ENCODE assay signal across 8 mouse cellular contexts in genomic region chr5:149678990-149679348, GRCm38 (mm10). TPM values are rescaled to one million over a fixed set of nuclear protein-coding genes. Genes with fewer than 3 reads are reported as not detected.
A peak's percentile ranks its signal among the peaks of the same experiment; 100 is the strongest.
DNase-seq lines count a peak whose midpoint lies in the region; ATAC-seq and TF ChIP-seq lines count a peak whose summit lies in the region.

No protein-coding gene starts in this region.

- H3K9ac ChIP-seq in heart, embryonic 14.5 days (ENCODE audit: low read length) = peak overlapping the region; percentile 84
- peak overlapping the region; percentile 72 for H3K9ac ChIP-seq in forebrain, embryonic 15.5 days (replicated peaks)
- H3K9ac ChIP-seq in liver, embryonic 15.5 days = peak overlapping the region; percentile 73

- no peak overlapping the region for H3K27ac ChIP-seq in heart, embryonic 14.5 days (replicated peaks in 1 of 2; ENCODE audit: control insufficient read depth in 1 of 2, insufficient read depth in 1 of 2, low read depth in 2 of 2, low read length in 2 of 2)
- no peak overlapping the region; the same call in 1 of the 2 replicates for H3K27ac ChIP-seq in bone marrow, adult 2 months (ENCODE audit: control insufficient read depth, insufficient read depth, low read depth, low read length, poor library complexity)
- peak overlapping the region; percentile 79; the same call in 1 of the 2 replicates for H3K27ac ChIP-seq in forebrain, embryonic 15.5 days (replicated peaks)
- H3K27ac ChIP-seq in liver, embryonic 15.5 days (replicated peaks) = no peak overlapping the region

- H3K4me3 ChIP-seq in heart, embryonic 14.5 days (ENCODE audit: control insufficient read depth in 1 of 2, insufficient read depth in 1 of 2, low read depth in 1 of 2, low read length in 2 of 2) = peak overlapping the region; percentile 80 to 88
- H3K4me3 ChIP-seq in bone marrow, adult 2 months (replicated peaks; ENCODE audit: control insufficient read depth, low read depth, low read length) = peak overlapping the region; percentile 72
- peak overlapping the region; percentile 88 for H3K4me3 ChIP-seq in forebrain, embryonic 15.5 days
- H3K4me3 ChIP-seq in liver, embryonic 15.5 days (replicated peaks) = peak overlapping the region; percentile 74

- peak overlapping the region; percentile 98 for H3K4me2 ChIP-seq in heart, embryonic 14.5 days (ENCODE audit: low read length)
- peak overlapping the region; percentile 92 for H3K4me2 ChIP-seq in forebrain, embryonic 15.5 days (replicated peaks)
- H3K4me2 ChIP-seq in liver, embryonic 15.5 days = peak overlapping the region; percentile 98

- no peaks in the 10 kb centered on the region for H3K36me3 ChIP-seq in heart, embryonic 14.5 days (ENCODE audit: control insufficient read depth, insufficient read depth, low read length)
- no peaks in the 10 kb centered on the region for H3K36me3 ChIP-seq in forebrain, embryonic 15.5 days
- no peaks in the 10 kb centered on the region for H3K36me3 ChIP-seq in liver, embryonic 15.5 days (replicated peaks)

- peaks cover 3% of the 10 kb centered on the region; the same call in 1 of the 2 replicates for H3K27me3 ChIP-seq in heart, embryonic 14.5 days (ENCODE audit: control insufficient read depth, insufficient read depth, low read length)
- H3K27me3 ChIP-seq in forebrain, embryonic 15.5 days = no peaks in the 10 kb centered on the region
- H3K27me3 ChIP-seq in liver, embryonic 15.5 days = peaks cover 14% of the 10 kb centered on the region; the same call in 1 of the 2 replicates

- WGBS in heart, embryonic 14.5 days = 2% methylated on average over 15 of the region's 15 CpGs
- WGBS in bone marrow, adult 2 months = 9% methylated on average over 15 of the region's 15 CpGs
- WGBS in forebrain, embryonic 15.5 days = 1% methylated on average over 15 of the region's 15 CpGs
- WGBS in liver, embryonic 15.5 days (ENCODE audit: insufficient replicate concordance) = 4% methylated on average over 15 of the region's 15 CpGs

- TF ChIP-seq POLR2A in bone marrow, adult 2 months (IDR thresholded peaks at IDR 0.05; ENCODE audit: borderline replicate concordance, control insufficient read depth, low read depth, low read length) = no peak

- no peak for ATAC-seq in heart, embryonic 14.5 days (ENCODE audit: insufficient number of reproducible peaks, insufficient read depth, low FRiP score, low read depth)
- no peak for ATAC-seq in forebrain, embryonic 15.5 days (replicated peaks)
- no peak for ATAC-seq in liver, embryonic 15.5 days (ENCODE audit: insufficient read depth)

- TF ChIP-seq CTCF in bone marrow, adult 2 months (IDR thresholded peaks at IDR 0.05; ENCODE audit: control insufficient read depth, insufficient read depth, low read length) = no peak

- DNase-seq in heart, adult 11 months = no peak
- no peak for DNase-seq in frontal cortex, postnatal 14 days (ENCODE audit: low spot score in 2 of 2)
- DNase-seq in right cerebral cortex, postnatal 25 days = no peak
- no peak for DNase-seq in layer of hippocampus, adult 8-10 months (ENCODE audit: low spot score in 2 of 2)

- peaks cover 4 to 7% of the 10 kb centered on the region in 2 experiments; a peak in 3 of 4 replicates for H3K4me1 ChIP-seq in heart, embryonic 14.5 days (ENCODE audit: control insufficient read depth in 2 of 2, insufficient read depth in 2 of 2, low read length in 2 of 2)
- no peaks in the 10 kb centered on the region; the same call in 1 of the 2 replicates for H3K4me1 ChIP-seq in bone marrow, adult 2 months (ENCODE audit: control insufficient read depth, insufficient read depth, low read length)
- peaks cover 21% of the 10 kb centered on the region for H3K4me1 ChIP-seq in forebrain, embryonic 15.5 days
- H3K4me1 ChIP-seq in liver, embryonic 15.5 days (replicated peaks) = peaks cover 14% of the 10 kb centered on the region

- no peaks in the 10 kb centered on the region for H3K9me3 ChIP-seq in heart, embryonic 14.5 days (ENCODE audit: control insufficient read depth, low read length)
- no peaks in the 10 kb centered on the region for H3K9me3 ChIP-seq in forebrain, embryonic 15.5 days
- no peaks in the 10 kb centered on the region for H3K9me3 ChIP-seq in liver, embryonic 15.5 days (replicated peaks)

RNA-seq across cellular contexts. Expression of gene B3glct, which starts 0.9 kb away (rescaled TPM):
- polyA plus RNA-seq in heart, embryonic 14.5 days (2014; fragmentation: Nextera tagmentation; extraction: Ambion mirVana) = 9.7 and 10.8 TPM in 2 replicates
- polyA plus RNA-seq in bone marrow, adult 2 months (2011; ENCODE audit: insufficient read depth, insufficient read length, low replicate concordance, missing spikeins) = 2.5 and 6.0 TPM in 2 replicates
- 12.8 and 13.2 TPM in 2 replicates for polyA plus RNA-seq in forebrain, embryonic 15.5 days (2015; fragmentation: Nextera tagmentation; extraction: Ambion mirVana)
- 3.3 and 3.7 TPM in 2 replicates for polyA plus RNA-seq in liver, embryonic 15.5 days (2015; fragmentation: Nextera tagmentation; extraction: Ambion mirVana)
- 10 to 100 TPM; 12.1 to 18.7 (median 13.8) TPM for total RNA-seq in layer of hippocampus, adult 8-10 months (2022)

RNA-seq across cellular contexts. Expression of gene Hsph1, which starts 42.8 kb away (rescaled TPM):
- polyA plus RNA-seq in heart, embryonic 14.5 days (2014; fragmentation: Nextera tagmentation; extraction: Ambion mirVana) = 22.1 and 23.5 TPM in 2 replicates
- polyA plus RNA-seq in bone marrow, adult 2 months (2011; ENCODE audit: insufficient read depth, insufficient read length, low replicate concordance, missing spikeins) = 19.9 and 27.3 TPM in 2 replicates
- polyA plus RNA-seq in forebrain, embryonic 15.5 days (2015; fragmentation: Nextera tagmentation; extraction: Ambion mirVana) = 108 and 112 TPM in 2 replicates
- polyA plus RNA-seq in liver, embryonic 15.5 days (2015; fragmentation: Nextera tagmentation; extraction: Ambion mirVana) = 24.5 and 25.4 TPM in 2 replicates
- 100 to 1,000 TPM; 269 to 406 (median 334) TPM for total RNA-seq in layer of hippocampus, adult 8-10 months (2022)
